Mouse (Mus musculus) neural tube, embryonic 13.5 days (tissue): ENCODE measurements around the gene Diexf. TPM values are rescaled to one million over a fixed set of nuclear protein-coding genes. Genes with fewer than 3 reads are reported as not detected.
A peak's percentile ranks its signal among the peaks of the same experiment; 100 is the strongest.

Experiments
- ATAC-seq: fragments of 200-750 bp; cut with Nextera tagmentation; 2 replicates; pipeline ENCODE4 v1.8.0; 2017; ENCODE audit warnings: low read depth, mild to moderate bottlenecking, moderate TSS enrichment, moderate library complexity
- H3K27ac ChIP-seq: fragments of 300-500 bp; sonication (generic); replicated peaks from 2 replicates; pipeline ENCODE4 v1.5.1; 2015; ENCODE audit warnings: moderate library complexity, mild to moderate bottlenecking, inconsistent platforms
- H3K27me3 ChIP-seq: fragments of 300-500 bp; sonication (generic); 2 replicates; pipeline ENCODE4 v1.6.1; 2015; ENCODE audit warnings: mild to moderate bottlenecking, inconsistent platforms
- H3K36me3 ChIP-seq: fragments of 300-500 bp; sonication (generic); 2 replicates; pipeline ENCODE4 v1.6.1; 2015; ENCODE audit warnings: mild to moderate bottlenecking, inconsistent platforms
- H3K4me1 ChIP-seq: fragments of 300-500 bp; sonication (generic); replicated peaks from 2 replicates; pipeline ENCODE4 v1.6.1; 2015; ENCODE audit warnings: inconsistent platforms
- H3K4me2 ChIP-seq: fragments of 300-500 bp; sonication (generic); 2 replicates; pipeline ENCODE4 v1.6.1; 2015; ENCODE audit warnings: inconsistent platforms, mild to moderate bottlenecking, moderate library complexity
- H3K4me3 ChIP-seq: fragments of 300-500 bp; sonication (generic); 2 replicates; pipeline ENCODE4 v1.5.1; 2015; ENCODE audit warnings: mild to moderate bottlenecking, inconsistent platforms
- H3K9ac ChIP-seq: fragments of 300-500 bp; sonication (generic); 2 replicates; pipeline ENCODE4 v1.6.1; 2015; ENCODE audit warnings: moderate library complexity, mild to moderate bottlenecking, inconsistent platforms
- H3K9me3 ChIP-seq: fragments of 300-500 bp; sonication (generic); 2 replicates; pipeline ENCODE4 v1.6.1; 2016; ENCODE audit warnings: inconsistent platforms
- WGBS: fragments of 180-500 bp; shearing (Covaris S2); methylation state at CpG from one replicate; pipeline ENCODE4 v1.1.7; 2015; 5-methylcytosine and 5-hydroxymethylcytosine counted together
- polyA plus RNA-seq: library from polyadenylated mRNA; unstranded; fragments of >200 nt; fragmentation: Nextera tagmentation; extraction: Ambion mirVana; gene quantifications from 2 replicates; pipeline ENCODE4 v1.2.1, GENCODE M21; 2015

The Diexf gene
- polyA plus RNA-seq, 1 experiment from 2014 or later = 8.9 TPM

DNA sequence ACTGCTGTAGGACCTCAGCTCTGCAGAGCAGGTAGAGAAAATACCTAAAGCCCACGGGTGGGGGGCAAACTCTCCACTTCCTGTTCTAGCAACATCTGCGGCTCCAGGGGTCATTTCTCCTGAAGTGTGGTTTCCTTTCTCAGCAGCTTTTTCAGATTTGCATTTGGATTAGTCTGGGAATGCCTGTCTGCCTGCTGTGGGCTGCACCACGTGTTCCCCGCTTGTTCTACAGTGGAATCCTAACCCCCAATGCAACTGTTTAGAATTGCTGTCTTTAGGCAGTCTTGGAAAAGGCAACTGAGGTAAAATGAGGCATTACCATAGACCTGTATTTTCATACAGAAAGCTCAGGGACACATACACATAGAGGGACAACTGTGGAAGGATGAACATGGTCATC lies 28.0 kb downstream of the Diexf start:
- 59% methylated on average over 4 of the region's 4 CpGs for WGBS
- Histone ChIP-seq H3K27me3 (no peaks in the 10 kb centered on the region), H3K4me2 (no peak overlapping the region), H3K4me3 (no peak overlapping the region), H3K36me3 (peaks cover 51% of the 10 kb centered on the region), H3K9me3 (no peaks in the 10 kb centered on the region), H3K4me1 (no peaks in the 10 kb centered on the region), H3K27ac (no peak overlapping the region), H3K9ac (no peak overlapping the region)
- no peak for ATAC-seq

GRCm38 (mm10) chr1:193098946-193099345 lies 31.1 kb downstream of the Diexf start:
- no peaks in the 10 kb centered on the region for H3K9me3 ChIP-seq
- H3K4me1 ChIP-seq = no peaks in the 10 kb centered on the region
- no peak overlapping the region for H3K4me2 ChIP-seq
- no peak overlapping the region for H3K27ac ChIP-seq
- H3K4me3 ChIP-seq = no peak overlapping the region
- no peaks in the 10 kb centered on the region for H3K27me3 ChIP-seq
- H3K9ac ChIP-seq = no peak overlapping the region
- 90% methylated on average over 3 of the region's 3 CpGs for WGBS
- ATAC-seq = no peak
- H3K36me3 ChIP-seq = peaks cover 20% of the 10 kb centered on the region

DNA sequence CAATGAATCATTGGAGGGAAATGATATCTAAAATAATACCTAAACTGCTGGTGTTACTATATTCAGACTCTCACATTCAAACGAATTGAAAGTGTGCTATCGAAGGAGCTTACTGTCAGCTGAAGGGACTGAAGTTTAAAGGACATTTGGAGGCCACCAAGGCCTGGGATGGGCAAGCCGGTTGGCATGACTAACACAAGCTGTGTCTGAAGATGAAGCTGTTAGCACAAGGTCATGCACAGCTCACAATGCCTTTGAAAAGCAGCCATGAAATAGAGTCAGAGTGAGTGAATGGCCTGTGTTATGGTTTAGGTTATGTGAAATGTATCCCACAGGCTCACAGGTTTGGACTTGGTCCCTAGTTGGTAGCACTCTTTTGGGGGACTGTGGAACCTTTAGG lies 36.5 kb downstream of the Diexf start:
- no peak overlapping the region for H3K9ac ChIP-seq
- no peaks in the 10 kb centered on the region for H3K27me3 ChIP-seq
- H3K36me3 ChIP-seq = no peaks in the 10 kb centered on the region
- no peak overlapping the region for H3K27ac ChIP-seq
- ATAC-seq = no peak
- 87% methylated on average over 3 of the region's 3 CpGs for WGBS
- no peak overlapping the region for H3K4me3 ChIP-seq
- peaks cover 24% of the 10 kb centered on the region for H3K4me1 ChIP-seq
- no peak overlapping the region for H3K4me2 ChIP-seq
- no peaks in the 10 kb centered on the region for H3K9me3 ChIP-seq

DNA sequence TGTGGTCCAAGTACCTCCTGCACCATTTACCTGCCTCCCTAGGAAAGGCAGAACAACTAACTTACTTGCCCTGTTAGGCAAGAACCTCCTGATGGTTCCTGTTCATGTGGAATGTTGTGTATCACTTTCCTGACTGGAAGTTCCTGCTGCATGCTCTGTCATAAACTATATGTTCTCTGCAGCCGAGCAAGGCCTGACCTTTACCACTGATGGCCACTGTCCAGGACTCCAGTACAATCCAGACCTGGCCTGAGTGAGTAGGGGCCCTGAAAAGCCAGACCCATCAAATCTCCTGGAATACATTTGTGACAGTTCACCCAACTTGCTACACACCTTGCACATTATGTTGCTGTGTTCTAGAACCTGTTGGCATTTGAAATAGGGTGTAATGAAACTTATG lies 37.3 kb downstream of the Diexf start:
- H3K9ac ChIP-seq = no peak overlapping the region
- H3K4me1 ChIP-seq = peaks cover 24% of the 10 kb centered on the region
- 80% methylated on average over 1 of the region's 1 CpGs for WGBS
- H3K27ac ChIP-seq = no peak overlapping the region
- no peaks in the 10 kb centered on the region for H3K27me3 ChIP-seq
- no peak overlapping the region for H3K4me3 ChIP-seq
- H3K4me2 ChIP-seq = no peak overlapping the region
- no peak for ATAC-seq
- H3K36me3 ChIP-seq = no peaks in the 10 kb centered on the region
- no peaks in the 10 kb centered on the region for H3K9me3 ChIP-seq

DNA sequence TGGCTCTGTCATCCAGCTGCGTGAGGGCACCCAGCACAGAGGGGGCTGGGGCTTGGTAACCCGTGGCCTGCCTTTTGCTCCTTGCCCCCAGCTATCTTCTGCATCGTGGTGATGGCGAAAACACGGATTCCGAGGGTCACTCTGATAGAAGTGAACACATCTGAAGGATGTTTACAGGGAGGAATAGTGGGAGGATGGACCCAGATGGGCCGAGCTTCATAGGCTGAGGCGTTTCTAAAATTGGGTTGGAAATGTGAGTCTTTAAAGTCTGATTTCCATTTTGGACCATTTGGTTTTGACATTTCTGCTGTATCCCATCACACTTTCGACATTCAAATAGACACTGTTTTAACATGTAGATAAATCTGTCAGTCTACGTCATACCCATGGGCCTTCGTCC lies 39.2 kb downstream of the Diexf start:
- Histone ChIP-seq H3K27ac (peak overlapping the region; percentile 76), H3K4me1 (peaks cover 24% of the 10 kb centered on the region), H3K9me3 (no peaks in the 10 kb centered on the region), H3K27me3 (no peaks in the 10 kb centered on the region), H3K9ac (no peak overlapping the region), H3K4me2 (no peak overlapping the region), H3K4me3 (no peak overlapping the region), H3K36me3 (no peaks in the 10 kb centered on the region)
- 84% methylated on average over 11 of the region's 11 CpGs for WGBS
- no peak for ATAC-seq

- no peaks in the 10 kb centered on the region for H3K36me3 ChIP-seq
- H3K9ac ChIP-seq = no peak overlapping the region
- no peak overlapping the region for H3K4me3 ChIP-seq
- ATAC-seq = peak; percentile 52
- no peaks in the 10 kb centered on the region for H3K9me3 ChIP-seq
- 64% methylated on average over 18 of the region's 18 CpGs for WGBS
- H3K4me1 ChIP-seq = peaks cover 24% of the 10 kb centered on the region
- no peak overlapping the region for H3K4me2 ChIP-seq
- peak overlapping the region; percentile 76 for H3K27ac ChIP-seq
- no peaks in the 10 kb centered on the region for H3K27me3 ChIP-seq
Observed at GRCm38 (mm10) chr1:193090211-193090871, 39.7 kb downstream of the Diexf start.

- Histone ChIP-seq H3K36me3 (no peaks in the 10 kb centered on the region), H3K4me3 (no peak overlapping the region), H3K9ac (no peak overlapping the region), H3K27ac (peak overlapping the region; percentile 68; the same call in 1 of the 2 replicates), H3K4me1 (peaks cover 24% of the 10 kb centered on the region), H3K9me3 (no peaks in the 10 kb centered on the region), H3K4me2 (no peak overlapping the region), H3K27me3 (no peaks in the 10 kb centered on the region)
- WGBS = 80% methylated on average over 3 of the region's 3 CpGs
- no peak for ATAC-seq
Observed at GRCm38 (mm10) chr1:193089683-193090082, 40.4 kb downstream of the Diexf start.

DNA sequence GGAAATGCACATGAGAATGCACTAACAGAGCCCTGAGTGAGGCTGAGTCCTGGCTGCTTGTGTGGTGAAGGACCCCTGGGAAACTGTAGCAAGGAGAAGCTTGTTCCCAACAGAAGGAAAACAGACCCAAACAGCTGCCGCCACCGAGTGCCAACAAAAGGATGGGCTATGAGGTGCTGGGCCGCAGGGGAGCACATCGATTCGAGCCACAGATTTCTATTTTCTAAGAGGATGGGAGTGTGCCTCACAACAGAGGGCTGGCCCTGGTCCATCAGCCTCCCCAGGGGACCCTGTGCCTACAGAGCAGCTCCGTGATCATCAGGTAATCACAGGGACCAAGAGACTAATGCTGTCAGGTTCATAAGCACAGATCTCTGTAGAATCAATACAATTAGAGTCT lies 40.9 kb downstream of the Diexf start:
- ATAC-seq = no peak
- WGBS = 86% methylated on average over 6 of the region's 6 CpGs
- Histone ChIP-seq H3K4me2 (no peak overlapping the region), H3K36me3 (no peaks in the 10 kb centered on the region), H3K9me3 (no peaks in the 10 kb centered on the region), H3K4me3 (no peak overlapping the region), H3K27me3 (no peaks in the 10 kb centered on the region), H3K9ac (no peak overlapping the region), H3K27ac (peak overlapping the region; percentile 38; the same call in 1 of the 2 replicates), H3K4me1 (peaks cover 24% of the 10 kb centered on the region)

DNA sequence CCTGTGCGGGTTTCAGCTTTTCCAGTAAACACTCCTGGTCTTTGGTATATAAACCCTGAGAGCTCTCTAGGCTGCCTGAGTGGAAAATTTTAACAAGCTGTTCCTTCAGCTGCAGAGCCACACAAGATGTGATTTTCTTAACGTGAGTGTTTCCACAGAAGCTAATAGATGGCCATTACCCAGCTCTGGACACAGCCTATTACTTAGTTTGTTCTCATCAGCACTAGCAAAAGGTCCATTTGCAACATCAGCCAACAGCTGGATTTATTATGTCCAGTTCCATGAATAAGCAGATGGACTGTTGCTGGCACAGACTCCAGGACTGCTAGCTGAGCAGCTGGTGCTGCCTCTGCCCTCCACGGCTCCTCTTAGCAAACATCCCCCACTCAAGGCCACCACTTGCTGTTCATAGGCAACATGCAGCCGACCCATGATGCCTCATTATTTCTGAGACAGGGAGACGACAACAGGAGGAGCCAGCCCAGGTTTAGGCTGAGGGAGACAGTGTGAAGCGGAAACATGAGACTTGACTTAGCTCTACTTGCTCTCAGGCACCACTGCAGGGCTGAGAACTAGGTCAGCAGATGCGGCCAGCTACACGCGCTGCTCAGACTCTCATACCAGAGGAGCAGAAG lies 43.1 kb downstream of the Diexf start:
- Histone ChIP-seq H3K4me3 (no peak overlapping the region), H3K4me2 (no peak overlapping the region), H3K36me3 (no peaks in the 10 kb centered on the region), H3K27me3 (no peaks in the 10 kb centered on the region), H3K9me3 (no peaks in the 10 kb centered on the region), H3K9ac (no peak overlapping the region), H3K4me1 (peaks cover 38% of the 10 kb centered on the region), H3K27ac (0 out of 2 replicates have a peak overlapping the region, but pooled peaks have one; percentile 20)
- WGBS = 63% methylated on average over 9 of the region's 9 CpGs
- no peak for ATAC-seq

DNA sequence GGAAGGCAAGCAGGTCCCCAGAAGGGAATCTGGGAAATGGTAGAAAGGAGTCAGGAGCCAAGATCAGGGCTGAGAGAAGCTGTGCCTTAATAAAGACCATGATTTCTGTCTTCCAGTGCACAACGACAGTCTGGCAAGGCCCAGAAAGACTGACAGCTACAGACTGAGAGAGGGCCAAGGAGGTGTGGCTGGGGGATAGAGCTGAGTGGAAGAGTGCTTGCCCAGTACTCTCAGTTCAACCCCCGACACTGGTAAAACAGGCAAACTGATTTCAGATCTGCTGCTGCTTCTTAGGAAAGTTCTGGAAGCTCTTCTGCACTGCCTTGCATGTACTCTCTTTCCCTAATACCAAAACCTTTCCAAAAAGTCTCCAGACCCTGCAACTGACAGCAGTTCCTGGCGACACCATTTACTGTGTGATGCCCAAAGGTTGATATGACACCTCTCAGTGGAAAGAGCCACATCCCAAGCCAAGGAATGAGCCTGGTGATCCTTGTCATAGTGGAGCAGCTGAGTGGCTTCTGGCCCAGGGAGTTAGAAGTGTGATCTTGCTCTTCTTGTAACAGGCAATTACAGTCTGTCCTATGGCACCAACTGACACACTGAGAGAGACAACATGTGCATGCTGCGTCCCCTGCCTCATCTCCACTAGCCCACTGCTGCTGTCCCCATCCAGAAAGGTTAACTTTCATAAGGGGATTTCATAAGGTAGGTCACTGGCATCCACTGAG lies 43.8 kb downstream of the Diexf start:
- H3K27ac ChIP-seq = no peak overlapping the region
- WGBS = 77% methylated on average over 4 of the region's 4 CpGs

DNA sequence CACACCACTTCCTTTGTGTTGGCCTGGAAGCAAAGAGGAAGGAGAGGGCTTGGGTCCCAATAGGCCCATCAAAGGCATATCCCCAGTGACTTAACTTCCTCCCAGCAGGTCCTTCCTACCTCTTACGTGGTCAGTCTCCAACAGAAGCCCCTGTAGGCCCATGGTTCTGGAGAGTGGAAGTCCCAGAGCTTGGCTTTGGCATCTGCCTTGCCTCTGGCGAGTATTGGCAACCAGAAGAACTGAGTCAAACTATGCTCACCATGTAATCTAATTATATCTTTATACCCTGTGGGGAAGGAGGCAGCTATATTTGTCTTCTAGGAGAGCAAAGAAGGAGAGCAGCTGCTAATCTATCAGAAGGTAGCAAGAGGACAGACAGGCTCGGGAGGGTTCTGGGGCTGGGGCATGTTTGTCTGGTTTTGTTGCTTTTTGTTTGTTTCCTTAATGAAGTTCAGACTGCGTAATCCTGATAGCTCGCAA lies 44.5 kb downstream of the Diexf start:
- Histone ChIP-seq H3K4me1 (peaks cover 37% of the 10 kb centered on the region), H3K4me3 (no peak overlapping the region), H3K27ac (no peak overlapping the region), H3K27me3 (no peaks in the 10 kb centered on the region), H3K4me2 (no peak overlapping the region), H3K9ac (no peak overlapping the region), H3K9me3 (no peaks in the 10 kb centered on the region), H3K36me3 (no peaks in the 10 kb centered on the region)
- no peak for ATAC-seq
- 77% methylated on average over 5 of the region's 5 CpGs for WGBS

More for the DNA sequence above, 43.8 kb downstream of the Diexf start:
- Histone ChIP-seq H3K27me3 (no peaks in the 10 kb centered on the region), H3K9ac (no peak overlapping the region), H3K4me1 (peaks cover 42% of the 10 kb centered on the region), H3K36me3 (no peaks in the 10 kb centered on the region), H3K4me3 (no peak overlapping the region), H3K4me2 (no peak overlapping the region), H3K9me3 (no peaks in the 10 kb centered on the region)
- no peak for ATAC-seq

GRCm38 (mm10) chr1:193084016-193084415 lies 46.1 kb downstream of the Diexf start:
- Histone ChIP-seq H3K27me3 (no peaks in the 10 kb centered on the region), H3K27ac (peak overlapping the region; percentile 88; the same call in 1 of the 2 replicates), H3K9ac (no peak overlapping the region), H3K36me3 (no peaks in the 10 kb centered on the region), H3K9me3 (no peaks in the 10 kb centered on the region), H3K4me2 (no peak overlapping the region), H3K4me1 (peaks cover 22% of the 10 kb centered on the region), H3K4me3 (no peak overlapping the region)
- 95% methylated on average over 1 of the region's 1 CpGs for WGBS
- ATAC-seq = no peak
